Mouse (Mus musculus) CD8-positive naive resting alpha-beta T cell, adult 57 days (primary cell): ENCODE measurements around the gene Olfr815. TPM values are rescaled to one million over a fixed set of nuclear protein-coding genes. Genes with fewer than 3 reads are reported as not detected.

Experiments used
- total RNA-seq: library from RNA; stranded (reverse); gene quantifications from one replicate; pipeline ENCODE4 v1.2.4, GENCODE M21; 2023

The Olfr815 gene
- not detected for total RNA-seq

DNA sequence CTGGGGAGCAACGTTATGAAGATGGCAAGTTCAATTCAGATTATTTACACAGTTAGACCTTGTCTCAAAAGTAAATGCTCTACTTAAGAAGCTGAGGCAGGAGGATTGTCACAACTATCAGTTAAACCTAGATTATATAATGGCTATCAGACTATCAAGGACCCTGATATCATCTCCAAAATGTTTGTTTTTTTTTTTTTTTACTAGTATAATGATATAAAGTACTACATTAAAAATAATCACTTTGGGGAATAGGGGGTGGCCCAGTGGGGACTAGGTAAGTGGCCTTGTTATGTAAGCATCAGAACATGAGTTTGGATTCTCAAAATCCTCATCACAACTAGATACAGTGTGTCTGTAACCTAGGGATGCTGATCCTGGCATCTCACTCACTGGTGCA lies at the start of gene Olfr815:
Gene Olfr815 (minus strand): TSS at position 101 of the 400 bp plus-strand sequence.

DNA sequence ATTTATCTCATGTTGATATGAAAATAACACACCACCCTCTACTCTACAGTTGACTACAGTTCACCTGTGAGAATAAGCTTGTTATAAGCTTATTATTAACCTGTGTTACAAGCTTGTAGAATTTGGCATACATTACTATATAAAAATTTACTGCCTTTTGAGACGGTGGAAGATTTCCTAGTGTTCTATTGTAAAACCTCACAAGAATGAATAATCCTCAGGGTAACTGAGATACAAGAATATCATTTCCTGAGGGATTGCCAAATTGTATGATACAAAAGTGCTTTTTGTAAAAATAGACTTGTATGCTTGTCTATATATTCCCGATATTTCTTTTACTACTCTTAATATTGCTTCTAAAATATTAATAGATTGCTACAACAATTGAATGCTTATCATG lies 43.3 kb upstream of the Olfr815 start, which contains the start of gene Olfr818:
Gene Olfr818 (minus strand): TSS at position 101 of the 400 bp plus-strand sequence.

DNA sequence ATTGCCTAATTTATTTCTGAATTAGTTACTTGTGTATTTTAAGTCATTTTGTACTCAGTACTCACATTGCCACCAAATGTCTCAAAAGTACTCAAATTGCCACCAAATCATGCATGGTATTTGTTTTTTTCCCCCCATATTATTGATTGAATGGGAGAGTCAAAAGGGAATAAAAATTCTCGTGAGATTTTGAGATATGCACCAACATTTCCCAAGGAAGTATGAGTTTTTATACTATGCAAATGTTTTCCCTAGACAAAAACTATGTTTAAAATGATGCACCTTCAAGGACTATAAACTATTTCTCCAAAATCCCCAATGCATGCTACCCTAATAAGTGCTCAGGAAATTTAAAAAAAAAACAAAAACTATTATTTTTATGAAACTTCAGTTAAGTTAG lies 9.8 kb upstream of the Olfr815 start, which contains the start of gene Olfr816:
Gene Olfr816 (minus strand): TSS at position 101 of the 400 bp plus-strand sequence.

DNA sequence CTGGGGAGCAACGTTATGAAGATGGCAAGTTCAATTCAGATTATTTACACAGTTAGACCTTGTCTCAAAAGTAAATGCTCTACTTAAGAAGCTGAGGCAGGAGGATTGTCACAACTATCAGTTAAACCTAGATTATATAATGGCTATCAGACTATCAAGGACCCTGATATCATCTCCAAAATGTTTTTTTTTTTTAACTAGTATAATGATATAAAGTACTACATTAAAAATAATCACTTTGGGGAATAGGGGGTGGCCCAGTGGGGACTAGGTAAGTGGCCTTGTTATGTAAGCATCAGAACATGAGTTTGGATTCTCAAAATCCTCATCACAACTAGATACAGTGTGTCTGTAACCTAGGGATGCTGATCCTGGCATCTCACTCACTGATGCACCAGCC lies 25.9 kb downstream of the Olfr815 start, which contains the start of gene Olfr814:
Gene Olfr814 (minus strand): TSS at position 101 of the 400 bp plus-strand sequence.

DNA sequence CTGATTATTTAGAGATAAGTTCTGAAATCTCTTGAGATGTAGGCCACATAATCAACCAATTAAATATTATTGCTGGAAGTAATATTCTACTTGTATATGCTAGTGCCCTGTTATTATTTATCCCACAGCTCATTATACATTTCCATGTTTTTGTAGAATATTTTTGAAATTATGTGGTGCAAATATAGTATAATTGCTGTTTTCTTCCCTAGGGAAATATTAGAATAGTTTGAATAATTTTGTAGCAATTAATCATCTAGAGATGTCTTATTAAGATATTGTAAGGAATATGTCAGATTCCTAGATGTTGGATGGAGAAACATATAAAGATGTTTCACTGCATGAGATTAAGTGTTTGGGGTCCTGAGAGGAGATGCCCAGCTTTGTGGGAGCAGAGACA lies 50.6 kb downstream of the Olfr815 start, which contains the start of gene Olfr813:
Gene Olfr813 (plus strand): TSS at position 301 of the 400 bp plus-strand sequence.

Other genes starting within 250 kb of the Olfr815 start
- gene Olfr800, start 248.2 kb downstream of the Olfr815 start, total RNA-seq = not detected
- gene Olfr801, start 232.0 kb downstream of the Olfr815 start, total RNA-seq = not detected
- not detected for gene Olfr802, start 217.7 kb downstream of the Olfr815 start, total RNA-seq
- not detected for gene Olfr803, start 211.6 kb downstream of the Olfr815 start, total RNA-seq
- gene Olfr804, start 202.7 kb downstream of the Olfr815 start, total RNA-seq = not detected
- gene Olfr805, start 176.5 kb downstream of the Olfr815 start, total RNA-seq = not detected
- not detected for gene Olfr806, start 163.9 kb downstream of the Olfr815 start, total RNA-seq
- gene Olfr807, start 148.1 kb downstream of the Olfr815 start, total RNA-seq = not detected
- gene Olfr808, start 140.4 kb downstream of the Olfr815 start, total RNA-seq = not detected
- not detected for gene Olfr809, start 131.2 kb downstream of the Olfr815 start, total RNA-seq
- not detected for gene Olfr810, start 111.0 kb downstream of the Olfr815 start, total RNA-seq
- not detected for gene Olfr811, start 101.5 kb downstream of the Olfr815 start, total RNA-seq
- gene Olfr812, start 59.8 kb downstream of the Olfr815 start, total RNA-seq = not detected
- not detected for gene Olfr813, start 50.5 kb downstream of the Olfr815 start, total RNA-seq
- not detected for gene Olfr814, start 26.0 kb downstream of the Olfr815 start, total RNA-seq
- gene Olfr816, start 9.7 kb upstream of the Olfr815 start, total RNA-seq = not detected
- not detected for gene Olfr818, start 43.2 kb upstream of the Olfr815 start, total RNA-seq
- not detected for gene Olfr819, start 61.4 kb upstream of the Olfr815 start, total RNA-seq
- not detected for gene Olfr247, start 70.3 kb upstream of the Olfr815 start, total RNA-seq
- gene Gm10310, start 79.2 kb upstream of the Olfr815 start, total RNA-seq = 0.15 TPM
- gene Olfr820, start 106.8 kb upstream of the Olfr815 start, total RNA-seq = not detected
- gene Olfr821, start 124.5 kb upstream of the Olfr815 start, total RNA-seq = not detected
- gene Olfr822, start 165.3 kb upstream of the Olfr815 start, total RNA-seq = not detected
- not detected for gene Olfr823, start 209.5 kb upstream of the Olfr815 start, total RNA-seq
- gene Olfr824, start 224.1 kb upstream of the Olfr815 start, total RNA-seq = not detected